Mouse (Mus musculus) ovary, adult 18-20 months (tissue): ENCODE measurements at regions not wholly inside any gene's neighbourhood (a gene's known extent, or its start where the extent isn't known, plus 50 kb on each side); places are given as distances from the start of the nearest gene placed in this dataset.

Source experiments
- DNase-seq: peaks from one replicate; pipeline ENCODE4 v3.0.0; 2022; ENCODE audit warnings: low spot score, mixed read lengths

DNA sequence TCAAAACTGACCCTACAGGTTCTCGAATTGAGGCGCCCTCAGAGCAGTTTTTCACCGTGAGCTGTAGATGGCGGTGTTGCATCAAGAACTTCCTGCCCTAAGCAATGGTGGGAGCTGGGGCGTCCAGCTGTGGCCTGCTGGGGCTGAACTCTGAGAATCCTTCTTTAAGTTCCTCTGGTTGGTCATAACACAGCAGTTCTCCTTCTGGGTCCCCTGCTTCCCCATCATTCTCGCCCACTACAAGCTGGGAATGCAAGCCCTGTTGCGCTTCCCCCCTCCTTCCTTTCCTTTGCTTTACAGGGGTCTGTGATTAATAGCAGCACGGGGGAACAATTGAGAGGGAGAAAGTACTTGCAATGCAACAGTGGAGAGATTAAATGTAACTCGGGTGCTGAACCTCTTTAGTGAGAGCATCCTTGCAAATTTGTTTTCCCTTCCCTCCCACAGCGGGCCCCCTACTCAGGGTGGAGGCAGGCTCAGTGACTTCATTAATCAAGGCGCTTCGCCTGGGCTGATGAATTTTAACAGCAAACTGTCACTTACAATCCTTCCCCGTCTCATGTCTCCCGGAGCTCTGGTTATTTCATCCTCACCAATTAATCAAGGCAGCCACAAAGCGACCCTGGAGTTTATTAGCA, 794.3 kb upstream of the Api5 start:
- peak; percentile 4 for DNase-seq

DNA sequence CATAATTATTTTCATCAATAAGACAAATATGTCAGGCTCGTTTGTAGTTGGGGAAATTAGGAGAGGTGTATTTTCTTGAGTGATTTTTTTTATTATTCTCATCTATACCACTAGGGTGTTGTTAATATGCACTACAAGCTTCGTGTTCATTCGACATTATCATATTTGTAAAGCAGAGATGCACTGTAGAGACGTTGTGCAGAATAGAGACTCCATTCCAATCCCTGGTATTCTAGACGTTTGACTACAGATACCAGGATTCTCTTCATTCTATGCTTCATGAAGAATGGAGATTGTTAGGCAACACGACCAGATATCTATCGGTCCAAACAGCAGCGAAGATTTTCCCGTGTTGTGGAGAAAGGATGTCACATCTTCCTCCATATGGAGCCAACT, 793.8 kb upstream of the Api5 start:
- no peak for DNase-seq

- no peak for DNase-seq
Observed at GRCm38 (mm10) chr2:95229386-95229785, 791.5 kb upstream of the Api5 start.

DNA sequence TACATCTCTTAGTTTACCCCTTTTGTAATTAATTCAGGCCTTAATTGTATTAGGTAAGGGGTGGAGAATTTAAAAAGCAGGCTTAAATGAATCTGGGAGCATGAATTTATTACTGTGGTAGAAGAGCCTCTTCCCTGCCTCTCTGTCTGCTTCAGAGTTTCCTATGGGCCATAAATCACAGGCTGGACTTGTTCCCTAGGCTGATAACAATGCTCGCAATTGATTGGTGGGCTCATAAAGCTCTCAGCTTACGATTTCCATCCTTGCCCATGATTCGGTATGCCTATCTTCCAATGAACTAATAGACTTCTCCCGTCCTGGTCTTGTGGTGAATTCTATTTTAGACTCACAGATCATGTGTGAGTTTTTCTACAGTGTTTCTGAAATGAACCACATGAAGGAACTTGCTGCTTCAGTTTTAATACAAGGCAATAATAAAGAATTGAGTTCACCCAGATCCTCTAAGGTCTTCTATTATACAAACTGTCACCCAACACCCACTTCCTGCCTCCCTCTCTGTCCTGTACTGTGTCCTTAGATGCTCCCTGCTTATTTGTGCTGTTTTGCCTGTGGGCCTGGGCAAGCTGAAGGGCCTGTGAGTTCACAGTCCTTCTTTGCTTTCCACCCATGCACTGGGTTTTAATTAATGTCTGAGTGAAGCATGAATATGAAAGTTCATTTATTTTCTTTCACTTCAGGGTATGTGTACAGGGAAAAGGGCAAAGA, 772.4 kb upstream of the Api5 start:
- DNase-seq = no peak
